Mouse (Mus musculus): Measurements from ENCODE around the gene Med29.

Med29 gene

GRCm38 (mm10) chr7:28350155-28350883 lies 42.2 kb downstream of the Med29 start, which contains the start of gene Rps16:
Gene Rps16, plus strand, starts transcription at chr7:28350652.
- DNase-seq: peak; percentile 97

GRCm38 (mm10) chr7:28348601-28349000 lies 43.9 kb downstream of the Med29 start:
- no peak for DNase-seq

GRCm38 (mm10) chr7:28347746-28348145 lies 44.8 kb downstream of the Med29 start:
- DNase-seq: no peak

GRCm38 (mm10) chr7:28344637-28345036 lies 47.9 kb downstream of the Med29 start:
- DNase-seq: no peak

- DNase-seq: no peak
Measured at GRCm38 (mm10) chr7:28341381-28341780, 51.1 kb downstream of the Med29 start.

- peak; percentile 44 for DNase-seq
Measured at GRCm38 (mm10) chr7:28339213-28339917, 53.1 kb downstream of the Med29 start.

- peak; percentile 97 for DNase-seq
Measured at GRCm38 (mm10) chr7:28338108-28338998, 54.2 kb downstream of the Med29 start, which contains the start of gene Supt5. Gene Supt5, minus strand, starts transcription at chr7:28338746.

Measured in cerebellum, adult 11-12 months (tissue).